Mouse (Mus musculus) midbrain, postnatal 0 days (tissue): ENCODE results near the gene Nav3. TPM values are rescaled to one million over a fixed set of nuclear protein-coding genes. Genes with fewer than 3 reads are reported as not detected.

Source experiments
- ATAC-seq: fragments of 200-750 bp; cut with Nextera tagmentation; 2 replicates; pipeline ENCODE4 v1.8.0; 2017; ENCODE audit warnings: moderate number of reproducible peaks, mild to moderate bottlenecking, moderate TSS enrichment, moderate library complexity; ENCODE audit not compliant: low FRiP score
- DNase-seq: peaks from one replicate; pipeline ENCODE4 v3.0.0-alpha.2; 2015; ENCODE audit warnings: low spot score
- H3K27ac ChIP-seq: fragments of 300-500 bp; sonication (generic); 2 replicates; pipeline ENCODE4 v1.5.1; 2014; ENCODE audit warnings: low read depth, mild to moderate bottlenecking, low read length, mixed read lengths
- H3K27me3 ChIP-seq: fragments of 300-500 bp; sonication (generic); 2 replicates; pipeline ENCODE4 v1.6.1; 2014; ENCODE audit warnings: low read length, control low read depth, mixed read lengths; ENCODE audit not compliant: insufficient read depth
- H3K36me3 ChIP-seq: fragments of 300-500 bp; sonication (generic); 2 replicates; pipeline ENCODE4 v1.6.1; 2014; ENCODE audit warnings: low read length, control low read depth, mixed read lengths; ENCODE audit not compliant: insufficient read depth
- H3K4me1 ChIP-seq: fragments of 300-500 bp; sonication (generic); 2 replicates; pipeline ENCODE4 v1.6.1; 2014; ENCODE audit warnings: mild to moderate bottlenecking, control low read depth, antibody characterized with exemption, low read length, mixed read lengths; ENCODE audit not compliant: insufficient read depth
- H3K4me2 ChIP-seq: fragments of 300-500 bp; sonication (generic); 2 replicates; pipeline ENCODE4 v1.6.1; 2014; ENCODE audit warnings: low read depth, mild to moderate bottlenecking, low read length, mixed read lengths; ENCODE audit not compliant: poor library complexity, severe bottlenecking
- H3K4me3 ChIP-seq: fragments of 300-500 bp; sonication (generic); 2 replicates; pipeline ENCODE4 v1.5.1; 2014; ENCODE audit warnings: low read depth, mild to moderate bottlenecking, low read length, moderate library complexity
- H3K9ac ChIP-seq: fragments of 300-500 bp; sonication (generic); replicated peaks from 2 replicates; pipeline ENCODE4 v1.6.1; 2014; ENCODE audit warnings: mild to moderate bottlenecking, low read length, moderate library complexity, mixed read lengths; ENCODE audit not compliant: poor library complexity, severe bottlenecking
- H3K9me3 ChIP-seq: fragments of 300-500 bp; sonication (generic); 2 replicates; pipeline ENCODE4 v1.6.1; 2016; ENCODE audit warnings: low read length, control low read depth
- CTCF ChIP-seq: IDR thresholded peaks from 2 replicates; pipeline ENCODE4 v1.5.1; 2016; ENCODE audit warnings: antibody characterized with exemption, mild to moderate bottlenecking
- WGBS: fragments of 180-500 bp; shearing (Covaris S2); extraction: QIAGEN DNeasy Blood & Tissue Kit; methylation state at CpG from one replicate; pipeline ENCODE4 v1.1.7; 2014; 5-methylcytosine and 5-hydroxymethylcytosine counted together
- polyA plus RNA-seq: library from polyadenylated mRNA; unstranded; fragments of >200 nt; fragmentation: Nextera tagmentation; extraction: Ambion mirVana; gene quantifications from 2 replicates; pipeline ENCODE4 v1.2.1, GENCODE M21; 2015
- total RNA-seq: library from RNA; depleted of rRNA; stranded (reverse); fragments of >200 nt; gene quantifications from 2 replicates; pipeline ENCODE4 v1.2.3, GENCODE M21; 2014

Nav3 gene
- total and polyA plus RNA-seq, 2 experiments from 2014 or later = 18.9 to 121 TPM

- H3K27ac ChIP-seq = no peak overlapping the region
- WGBS = 44% methylated on average over 2 of the region's 2 CpGs
Measured at GRCm38 (mm10) chr10:110429052-110429451, 27.0 kb downstream of the Nav3 start.

DNA sequence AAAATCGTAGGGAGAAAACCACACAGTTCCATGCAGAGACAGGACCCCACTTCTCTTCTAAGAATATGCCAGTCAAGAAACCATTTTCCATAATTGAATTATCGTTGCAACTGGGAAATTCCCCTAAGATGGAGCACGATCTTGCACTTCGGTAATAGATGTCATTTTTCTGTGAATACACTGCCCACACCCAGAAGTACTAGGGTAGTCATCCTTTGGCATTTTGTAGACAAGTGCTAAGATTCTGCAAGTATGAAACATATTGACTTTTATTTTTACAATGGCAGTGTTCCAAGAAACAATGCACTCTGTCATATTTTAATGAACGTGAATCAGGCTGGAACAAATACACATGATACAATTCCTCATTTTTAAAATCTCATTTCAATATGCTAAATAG lies 34.5 kb downstream of the Nav3 start:
- TF ChIP-seq CTCF = no peak
- H3K36me3 ChIP-seq = no peaks in the 10 kb centered on the region
- H3K9me3 ChIP-seq = no peaks in the 10 kb centered on the region
- H3K27ac ChIP-seq = no peak overlapping the region
- no peak overlapping the region for H3K9ac ChIP-seq
- 70% methylated on average over 5 of the region's 5 CpGs for WGBS
- H3K4me1 ChIP-seq = no peaks in the 10 kb centered on the region
- H3K4me2 ChIP-seq = no peak overlapping the region
- H3K27me3 ChIP-seq = no peaks in the 10 kb centered on the region
- H3K4me3 ChIP-seq = no peak overlapping the region
- ATAC-seq (no peak), DNase-seq (no peak)

More at GRCm38 (mm10) chr10:110429052-110429451, 27.0 kb downstream of the Nav3 start:
- Histone ChIP-seq H3K36me3 (no peaks in the 10 kb centered on the region), H3K4me2 (no peak overlapping the region), H3K9ac (no peak overlapping the region), H3K27me3 (no peaks in the 10 kb centered on the region), H3K9me3 (no peaks in the 10 kb centered on the region), H3K4me1 (peaks cover 3% of the 10 kb centered on the region; the same call in 1 of the 2 replicates), H3K4me3 (no peak overlapping the region)
- ATAC-seq (no peak), DNase-seq (no peak)
- TF ChIP-seq CTCF = no peak

- Histone ChIP-seq H3K4me1 (0 out of 2 replicates have a peak, but pooled peaks cover 5% of the 10 kb centered on the region), H3K36me3 (no peaks in the 10 kb centered on the region), H3K4me2 (no peak overlapping the region), H3K4me3 (no peak overlapping the region), H3K27ac (no peak overlapping the region), H3K9ac (no peak overlapping the region), H3K9me3 (no peaks in the 10 kb centered on the region), H3K27me3 (no peaks in the 10 kb centered on the region)
- no peak for TF ChIP-seq CTCF
- WGBS = 64% methylated on average over 5 of the region's 5 CpGs
- no peak for ATAC-seq
- no peak for DNase-seq
Measured at GRCm38 (mm10) chr10:110417003-110417402, 39.0 kb downstream of the Nav3 start.

DNA sequence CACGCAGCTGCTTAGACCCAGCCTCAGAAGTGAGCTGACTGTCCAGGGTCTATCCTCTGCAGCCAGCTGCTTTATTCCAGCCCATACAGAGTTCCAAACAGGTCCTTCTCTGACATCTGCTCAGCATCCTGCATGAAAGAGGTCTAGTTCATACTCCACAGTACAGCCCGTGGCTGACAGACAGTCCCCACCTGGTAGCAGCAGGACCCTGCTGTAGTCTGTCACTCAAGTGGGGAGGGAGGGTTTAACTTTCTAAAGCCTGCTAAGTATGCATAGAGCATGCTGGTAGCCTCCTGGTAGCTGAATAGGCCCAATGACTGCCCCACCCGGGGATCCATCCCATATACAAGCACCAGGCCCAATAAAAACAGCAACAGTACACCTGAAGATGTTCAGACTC lies 40.4 kb downstream of the Nav3 start:
- ATAC-seq (no peak), DNase-seq (no peak)
- H3K36me3 ChIP-seq = no peaks in the 10 kb centered on the region
- 37% methylated on average over 3 of the region's 3 CpGs for WGBS
- H3K4me1 ChIP-seq = 0 out of 2 replicates have a peak, but pooled peaks cover 5% of the 10 kb centered on the region
- no peak overlapping the region for H3K27ac ChIP-seq
- H3K9ac ChIP-seq = no peak overlapping the region
- no peaks in the 10 kb centered on the region for H3K27me3 ChIP-seq
- no peak overlapping the region for H3K4me3 ChIP-seq
- H3K9me3 ChIP-seq = no peaks in the 10 kb centered on the region
- H3K4me2 ChIP-seq = no peak overlapping the region
- TF ChIP-seq CTCF = no peak

DNA sequence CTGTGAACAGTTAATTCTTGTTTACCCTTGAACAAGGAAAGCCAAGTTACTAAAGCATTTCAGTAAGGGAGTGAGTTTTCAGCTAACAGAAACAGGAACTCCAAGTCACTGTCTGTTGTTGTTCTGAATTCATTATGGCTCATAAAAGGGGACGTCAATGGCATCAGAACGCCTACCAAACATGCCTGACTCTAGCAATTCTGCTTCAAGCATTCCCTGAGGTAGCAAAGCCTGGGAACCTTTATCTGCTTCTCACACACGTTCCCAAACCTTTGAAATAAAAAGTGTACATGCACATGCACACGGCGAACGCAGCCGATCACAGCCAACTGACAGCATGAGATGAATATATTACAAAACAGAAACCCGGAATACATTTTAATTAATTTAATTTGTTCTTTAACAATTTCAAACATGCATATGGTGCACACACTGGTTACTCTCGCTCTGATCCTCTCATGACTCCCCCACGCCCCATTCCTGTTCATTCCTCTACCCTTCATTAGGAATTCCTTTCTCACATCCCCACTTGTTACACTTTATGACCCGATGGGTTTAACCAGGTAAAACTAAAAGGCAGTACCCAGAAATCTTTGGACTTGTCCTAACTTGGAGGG lies 42.6 kb downstream of the Nav3 start:
- 0 out of 2 replicates have a peak, but pooled peaks cover 5% of the 10 kb centered on the region for H3K4me1 ChIP-seq
- no peak for TF ChIP-seq CTCF
- no peak overlapping the region for H3K9ac ChIP-seq
- 55% methylated on average over 11 of the region's 11 CpGs for WGBS
- H3K4me3 ChIP-seq = no peak overlapping the region
- no peaks in the 10 kb centered on the region for H3K36me3 ChIP-seq
- ATAC-seq (no peak), DNase-seq (no peak)
- H3K27ac ChIP-seq = no peak overlapping the region
- no peak overlapping the region for H3K4me2 ChIP-seq
- H3K27me3 ChIP-seq = no peaks in the 10 kb centered on the region
- H3K9me3 ChIP-seq = no peaks in the 10 kb centered on the region

DNA sequence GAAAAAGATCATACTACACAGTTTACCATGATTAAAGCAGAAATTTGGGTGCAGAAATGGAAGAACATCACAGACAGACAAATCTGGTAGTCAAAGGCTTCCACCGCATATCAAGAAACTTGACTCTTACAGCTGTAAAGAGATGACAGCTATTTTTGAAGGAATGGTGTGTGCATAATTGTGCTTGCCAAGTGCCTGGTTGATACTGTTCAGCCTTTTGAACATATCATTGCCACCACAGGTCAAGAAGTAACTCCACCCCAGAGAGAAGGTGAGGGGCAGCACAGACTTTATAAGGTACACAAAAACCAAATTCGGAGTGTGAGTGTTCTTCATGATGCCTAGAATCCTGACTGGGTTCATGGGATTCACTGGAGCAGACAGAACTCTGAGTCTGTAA lies 53.1 kb downstream of the Nav3 start:
- no peak for ATAC-seq
- Histone ChIP-seq H3K27me3 (no peaks in the 10 kb centered on the region), H3K9ac (no peak overlapping the region), H3K4me1 (no peaks in the 10 kb centered on the region), H3K36me3 (no peaks in the 10 kb centered on the region), H3K4me3 (no peak overlapping the region), H3K27ac (no peak overlapping the region), H3K4me2 (no peak overlapping the region), H3K9me3 (no peaks in the 10 kb centered on the region)
- WGBS = 95% methylated on average over 2 of the region's 2 CpGs
- no peak for DNase-seq
- no peak for TF ChIP-seq CTCF
